Mouse (Mus musculus) liver, embryonic 14.5 days (tissue): ENCODE measurements at regions not wholly inside any gene's neighbourhood (a gene's known extent, or its start where the extent isn't known, plus 50 kb on each side); places are given as distances from the start of the nearest gene placed in this dataset.

Experiments used
- CTCF ChIP-seq: IDR thresholded peaks from 2 replicates; pipeline ENCODE4 v1.5.1; 2016; ENCODE audit warnings: antibody characterized with exemption, low read depth, control low read depth
- EP300 ChIP-seq: IDR thresholded peaks from 2 replicates; pipeline ENCODE4 v1.6.1; 2016; ENCODE audit warnings: antibody characterized with exemption, low read depth

GRCm38 (mm10) chr12:106822311-106822710 is 666.1 kb upstream of the 3110018I06Rik start:
- TF ChIP-seq CTCF (no peak), EP300 (no peak)
